Mouse (Mus musculus) spleen, adult 2 months (tissue): ENCODE results near the gene Btbd3.

ENCODE experiments used
- CTCF ChIP-seq: fragments of 200-500 bp; IDR thresholded peaks from 2 replicates; pipeline ENCODE4 v1.5.1; 2011; ENCODE audit warnings: mild to moderate bottlenecking, inconsistent platforms; ENCODE audit not compliant: insufficient read depth, insufficient read length, insufficient replicate concordance; ENCODE audit errors: extremely low read depth
- POLR2A ChIP-seq: fragments of 200-500 bp; IDR thresholded peaks from 2 replicates; pipeline ENCODE4 v1.6.1; 2011; ENCODE audit warnings: low read depth, low read length, inconsistent platforms

DNA sequence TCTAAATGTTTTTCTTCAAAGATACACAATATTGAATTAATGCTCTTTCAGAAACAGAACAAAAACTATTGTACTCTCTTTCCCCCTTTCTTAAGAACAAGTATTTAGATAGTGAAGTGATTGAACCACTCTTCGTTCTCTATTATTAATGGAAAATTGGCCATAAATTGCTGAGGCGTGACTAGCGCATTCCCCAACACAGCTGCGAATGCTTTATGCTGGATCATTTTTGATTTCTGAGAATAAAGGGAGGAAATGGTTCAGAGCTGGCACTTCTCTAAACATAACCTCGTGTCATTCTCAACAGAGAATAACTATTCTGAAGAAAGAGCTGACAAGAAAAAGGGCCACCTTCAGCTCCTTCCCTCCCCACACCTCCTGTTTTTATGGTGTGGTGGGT is 217.0 kb downstream of the Btbd3 start:
- TF ChIP-seq CTCF: no peak
- TF ChIP-seq POLR2A: no peak
